Mouse (Mus musculus) spleen, postnatal 14 days (tissue): Measurements from ENCODE around the gene Id3.

Experiments used
- DNase-seq, 2 experiments: peaks; one replicate each; pipeline ENCODE4 v3.0.0; 2021 to 2022; ENCODE audit warnings: low spot score in 2 of 2

Gene Id3

GRCm38 (mm10) chr4:136177612-136178474 is 34.5 kb downstream of the Id3 start:
- DNase-seq, result peak; percentile 90 to 95

- no peak for DNase-seq
Measured at GRCm38 (mm10) chr4:136178475-136178921, 35.2 kb downstream of the Id3 start.

- no peak for DNase-seq
Measured at GRCm38 (mm10) chr4:136179456-136179855, 36.2 kb downstream of the Id3 start.

- peak; percentile 92 to 95 for DNase-seq
Measured at GRCm38 (mm10) chr4:136179998-136180397, 36.7 kb downstream of the Id3 start.

GRCm38 (mm10) chr4:136180408-136181330 is 37.4 kb downstream of the Id3 start:
- peak; percentile 72 to 76 for DNase-seq

GRCm38 (mm10) chr4:136181367-136181766 is 38.1 kb downstream of the Id3 start:
- DNase-seq, result no peak

DNA sequence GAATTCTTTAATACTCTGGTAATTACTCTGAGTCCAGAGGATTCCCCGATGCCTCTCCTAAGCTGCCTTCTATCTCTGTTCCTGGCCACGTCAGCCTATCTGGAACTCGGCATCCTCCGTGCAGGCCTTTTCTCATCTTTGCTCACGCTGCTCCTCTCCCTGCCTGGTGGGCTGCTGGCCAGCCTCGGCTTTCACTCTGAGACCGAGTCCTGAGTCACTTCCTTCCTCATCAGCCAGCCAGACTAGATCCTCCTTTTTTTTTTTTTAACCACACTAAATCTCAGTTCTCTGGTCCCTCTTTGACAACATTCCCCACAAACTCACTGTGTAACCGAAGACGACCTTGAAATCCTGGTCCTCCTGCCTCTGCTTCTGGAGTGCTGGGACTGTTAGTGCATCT is 42.1 kb downstream of the Id3 start:
- no peak for DNase-seq

DNA sequence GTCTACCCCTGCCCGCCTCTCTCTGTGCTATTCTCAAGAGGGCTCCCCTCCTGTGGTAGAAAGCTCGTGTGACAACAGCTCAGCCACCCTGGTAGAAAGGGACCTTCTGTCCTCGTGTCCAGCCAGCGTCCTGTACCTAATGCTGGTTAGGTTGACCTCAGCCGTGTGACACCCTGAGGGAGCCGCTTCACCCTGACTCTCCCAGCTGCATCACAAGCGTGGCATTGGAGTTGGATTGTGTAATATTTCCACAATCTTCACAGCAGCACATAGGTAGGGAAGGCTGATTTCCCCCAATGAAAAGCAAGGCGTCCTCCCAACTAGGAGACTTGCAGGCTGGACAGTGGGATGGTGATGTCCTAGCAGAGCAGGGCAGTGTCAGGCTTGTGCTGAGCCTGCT is 43.0 kb downstream of the Id3 start:
- no peak for DNase-seq

DNA sequence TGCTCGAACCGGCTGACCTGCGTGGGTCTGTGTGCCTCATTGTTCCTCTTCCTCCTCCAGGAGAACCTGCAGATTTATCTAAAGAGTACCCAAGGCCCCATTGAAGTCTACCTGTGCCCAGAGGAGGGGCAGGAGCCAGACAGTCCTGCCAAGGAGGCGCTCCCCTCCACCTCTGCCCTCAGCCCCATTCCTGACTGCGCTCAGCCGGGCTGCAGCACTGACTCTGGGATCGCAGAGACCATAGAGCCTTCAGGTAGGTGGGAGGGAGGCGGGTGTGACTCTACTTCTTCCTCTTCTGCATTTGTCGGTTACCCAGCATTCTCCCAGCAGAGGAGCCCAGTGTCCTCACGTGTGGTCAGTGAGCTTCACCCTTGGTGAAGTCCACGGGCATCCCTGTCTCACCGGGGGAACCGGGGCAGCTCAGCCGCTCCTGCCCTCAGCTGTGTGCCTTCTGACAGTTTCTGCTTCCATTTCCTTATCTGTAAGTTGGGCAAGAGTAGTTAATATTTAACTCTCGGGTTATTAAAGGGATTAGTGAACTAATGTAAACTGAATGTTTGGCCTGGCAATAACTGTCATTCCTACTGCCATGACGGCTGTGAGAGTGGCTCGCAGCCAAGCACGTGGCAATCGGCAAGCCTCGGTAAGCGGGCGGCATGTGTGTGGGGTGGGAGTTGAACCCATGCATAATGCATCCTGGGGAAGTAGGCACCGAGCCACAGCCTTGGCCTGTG is 43.6 kb downstream of the Id3 start:
- DNase-seq, result no peak

- no peak for DNase-seq
Measured at GRCm38 (mm10) chr4:136188973-136189737, 45.9 kb downstream of the Id3 start.

DNA sequence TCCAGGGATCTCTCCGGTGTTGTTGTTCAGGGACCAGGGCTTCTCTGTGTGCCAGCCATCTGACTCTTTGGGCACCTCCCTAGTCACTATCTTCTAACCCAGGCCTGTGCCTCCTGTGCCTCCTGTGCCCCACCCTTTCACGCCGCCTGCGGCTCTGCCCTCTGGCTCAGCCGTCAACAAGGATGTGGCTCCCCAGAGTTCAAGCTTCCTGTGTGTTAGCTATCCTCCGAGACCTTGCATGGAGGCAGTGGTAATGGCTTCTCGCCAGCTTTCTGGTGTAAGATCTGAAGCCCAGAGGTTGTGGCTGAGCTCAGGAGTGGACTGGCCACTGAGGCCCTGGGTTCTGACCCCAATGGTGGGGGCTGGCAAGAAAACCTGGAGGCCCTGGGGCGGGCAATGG is 46.6 kb downstream of the Id3 start:
- peak; percentile 64 to 66 for DNase-seq

DNA sequence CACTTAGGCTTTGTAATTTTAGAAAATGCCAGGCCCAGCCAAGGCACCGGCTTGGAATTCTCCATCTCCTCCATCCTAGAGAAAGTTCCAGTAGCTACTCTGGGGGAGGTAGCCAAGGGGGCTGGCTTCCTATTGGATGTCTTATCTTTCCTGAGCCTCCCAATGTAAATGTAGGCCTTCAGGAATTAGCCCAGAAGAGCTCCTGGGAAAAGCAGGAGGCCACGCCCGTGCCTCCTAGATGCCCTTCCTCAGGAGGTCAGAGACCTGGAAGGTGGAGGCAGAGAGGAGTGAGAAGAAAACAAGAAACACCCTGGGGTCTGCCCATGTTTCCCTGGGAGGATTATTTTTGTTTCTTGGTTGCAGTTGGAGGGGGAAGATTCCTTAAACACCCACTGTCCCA is 50.3 kb downstream of the Id3 start:
- DNase-seq, result no peak

DNA sequence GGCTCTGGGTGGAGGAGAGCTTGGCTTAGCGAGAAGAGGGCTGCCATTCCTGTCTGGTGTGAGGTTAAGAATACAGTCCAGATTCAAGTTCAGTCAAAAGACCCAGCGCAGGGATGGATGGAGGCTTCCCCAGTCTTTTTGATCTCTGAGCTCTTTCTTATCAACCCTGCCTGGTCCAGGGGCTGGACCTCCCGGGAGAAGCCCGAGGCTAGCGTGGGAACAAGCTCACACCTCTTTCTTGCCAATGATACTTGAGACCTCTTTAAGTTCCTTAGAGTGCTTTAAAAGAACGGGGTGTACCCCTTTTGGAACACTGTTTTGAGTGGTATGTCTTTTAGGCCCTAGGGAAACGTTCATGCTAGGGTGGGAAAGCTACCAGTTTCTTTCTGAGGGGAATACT is 51.7 kb downstream of the Id3 start:
- DNase-seq, result no peak
